Mouse (Mus musculus): Measurements from ENCODE around the gene Aplp2. TPM values are rescaled to one million over a fixed set of nuclear protein-coding genes. Genes with fewer than 3 reads are reported as not detected.

Aplp2 gene
- polyA plus RNA-seq, 1 experiment from 2014 or later, result 198 TPM

DNA sequence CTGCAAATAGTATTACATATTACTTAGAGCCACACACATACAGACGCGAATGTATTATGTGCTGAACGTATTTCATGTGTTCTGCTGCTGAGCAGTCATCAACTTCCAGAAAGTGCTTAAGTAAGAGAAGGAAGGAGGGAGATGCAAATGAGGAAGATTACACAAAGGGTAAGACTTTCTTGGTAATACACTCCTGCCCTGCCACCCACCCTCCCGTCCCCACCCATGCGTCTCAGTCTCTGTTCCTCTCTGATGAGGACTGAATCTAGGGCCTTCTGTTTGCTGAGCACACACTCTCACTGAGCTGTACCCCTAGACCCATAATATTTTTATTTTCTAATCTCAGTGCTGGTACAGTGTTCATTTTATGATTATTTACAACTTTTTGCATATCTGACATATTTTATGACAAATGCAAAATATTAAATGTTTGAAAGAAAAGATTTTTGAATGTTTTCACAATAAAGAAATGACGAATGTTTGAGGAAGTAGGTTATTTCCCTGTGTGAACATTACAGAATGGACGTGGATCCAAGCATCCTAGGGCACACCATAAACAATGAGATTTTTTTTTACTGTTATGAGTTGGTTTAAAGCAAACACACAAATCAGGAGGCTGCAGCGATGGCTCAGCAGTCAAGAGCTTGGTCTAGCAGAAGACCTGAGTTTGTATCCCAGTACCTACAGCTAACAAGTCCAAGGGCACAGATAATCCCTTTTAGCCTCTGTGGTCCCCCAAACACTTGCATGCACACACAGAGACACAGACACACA is 36.0 kb upstream of the Aplp2 start:
- WGBS (ENCODE audit: insufficient replicate concordance), result 58% methylated on average over 8 of the region's 8 CpGs
- H3K4me2 ChIP-seq (ENCODE audit: low read depth, low read length), result no peak overlapping the region
- no peaks in the 10 kb centered on the region for H3K9me3 ChIP-seq (replicated peaks; ENCODE audit: control insufficient read depth, low read length)
- no peak overlapping the region for H3K9ac ChIP-seq (ENCODE audit: low read depth, low read length)
- ATAC-seq (ENCODE audit: low read depth), result no peak
- no peak overlapping the region for H3K4me3 ChIP-seq (ENCODE audit: low read depth, low read length)
- peaks cover 14% of the 10 kb centered on the region for H3K4me1 ChIP-seq (ENCODE audit: control insufficient read depth, low read depth, low read length)
- H3K36me3 ChIP-seq (ENCODE audit: control insufficient read depth, insufficient read depth), result no peaks in the 10 kb centered on the region
- no peak overlapping the region for H3K27ac ChIP-seq (ENCODE audit: low read length)
- H3K27me3 ChIP-seq (ENCODE audit: control insufficient read depth, insufficient read depth, low read depth, low read length), result no peaks in the 10 kb centered on the region

DNA sequence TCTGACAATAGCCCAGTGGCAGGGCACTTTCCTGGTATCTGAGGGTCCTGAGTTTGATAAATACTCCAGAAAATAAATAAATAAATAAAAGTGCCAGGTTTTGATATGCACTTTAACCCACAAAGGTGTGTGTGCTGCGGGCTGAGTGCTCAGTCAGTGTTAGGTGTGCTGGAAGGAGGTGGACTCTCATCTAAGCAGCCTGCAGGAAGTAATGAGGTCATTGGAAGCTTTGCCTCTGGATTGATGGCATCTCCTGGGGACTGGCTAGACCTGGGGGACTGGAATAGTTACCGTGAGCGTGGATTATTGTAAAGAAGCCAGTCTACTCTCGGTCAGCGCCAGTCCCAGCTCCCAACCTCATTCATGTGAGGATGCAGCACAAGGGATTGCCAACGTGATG is 34.8 kb upstream of the Aplp2 start:
- Histone ChIP-seq H3K9ac (ENCODE audit: low read depth, low read length) (no peak overlapping the region), H3K27me3 (ENCODE audit: control insufficient read depth, insufficient read depth, low read depth, low read length) (no peaks in the 10 kb centered on the region), H3K4me3 (ENCODE audit: low read depth, low read length) (no peak overlapping the region), H3K9me3 (replicated peaks; ENCODE audit: control insufficient read depth, low read length) (no peaks in the 10 kb centered on the region), H3K27ac (ENCODE audit: low read length) (no peak overlapping the region), H3K36me3 (ENCODE audit: control insufficient read depth, insufficient read depth) (no peaks in the 10 kb centered on the region), H3K4me1 (ENCODE audit: control insufficient read depth, low read depth, low read length) (peaks cover 6% of the 10 kb centered on the region), H3K4me2 (ENCODE audit: low read depth, low read length) (no peak overlapping the region)
- WGBS (ENCODE audit: insufficient replicate concordance), result 60% methylated on average over 6 of the region's 6 CpGs
- ATAC-seq (ENCODE audit: low read depth), result no peak

DNA sequence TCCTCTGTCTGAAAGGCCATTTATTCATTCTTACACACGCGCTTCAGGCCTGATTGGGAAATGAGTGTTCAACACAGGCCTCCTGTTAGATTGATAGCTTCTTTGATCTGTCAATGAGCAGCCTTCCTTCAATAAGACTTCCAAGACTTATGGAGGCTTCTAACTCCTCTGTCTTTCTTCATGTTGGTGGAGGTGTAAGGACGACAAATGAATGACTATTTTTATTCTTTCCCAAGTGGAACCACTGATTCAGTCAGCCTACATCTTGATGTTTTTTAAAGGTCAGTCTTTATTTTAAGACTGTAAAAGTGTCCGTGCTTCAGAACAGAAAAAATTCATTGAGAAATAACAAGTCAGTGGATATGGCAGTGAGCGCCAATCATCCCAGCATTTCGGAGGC is 33.4 kb upstream of the Aplp2 start:
- H3K9ac ChIP-seq (ENCODE audit: low read depth, low read length), result no peak overlapping the region
- H3K27me3 ChIP-seq (ENCODE audit: control insufficient read depth, insufficient read depth, low read depth, low read length), result no peaks in the 10 kb centered on the region
- no peak overlapping the region for H3K4me2 ChIP-seq (ENCODE audit: low read depth, low read length)
- H3K27ac ChIP-seq (ENCODE audit: low read length), result no peak overlapping the region
- ATAC-seq (ENCODE audit: low read depth), result no peak
- WGBS (ENCODE audit: insufficient replicate concordance), result 85% methylated on average over 6 of the region's 6 CpGs
- no peaks in the 10 kb centered on the region for H3K36me3 ChIP-seq (ENCODE audit: control insufficient read depth, insufficient read depth)
- H3K4me3 ChIP-seq (ENCODE audit: low read depth, low read length), result no peak overlapping the region
- no peaks in the 10 kb centered on the region for H3K9me3 ChIP-seq (replicated peaks; ENCODE audit: control insufficient read depth, low read length)
- H3K4me1 ChIP-seq (ENCODE audit: control insufficient read depth, low read depth, low read length), result no peaks in the 10 kb centered on the region; the same call in 1 of the 2 replicates

DNA sequence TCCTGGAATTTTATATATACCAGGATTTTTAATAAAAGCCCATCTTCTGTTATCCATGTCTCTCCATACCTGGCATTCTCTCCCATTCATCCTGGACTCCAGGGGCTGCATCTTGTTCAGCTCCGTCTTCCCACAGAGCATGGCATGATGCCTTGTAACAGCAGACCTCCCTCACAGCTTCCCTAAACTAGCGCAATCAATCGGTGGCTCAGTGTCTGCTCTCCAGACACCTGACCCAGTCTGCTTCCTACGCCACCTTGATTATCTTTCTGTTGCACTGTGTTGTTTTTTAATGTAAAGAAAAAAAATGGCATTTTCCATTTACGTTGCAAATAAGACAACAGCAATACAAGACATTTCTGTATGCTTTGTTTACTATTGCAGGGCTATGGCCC is 32.3 kb upstream of the Aplp2 start:
- Histone ChIP-seq H3K9ac (ENCODE audit: low read depth, low read length) (no peak overlapping the region), H3K4me3 (ENCODE audit: low read depth, low read length) (no peak overlapping the region), H3K4me1 (ENCODE audit: control insufficient read depth, low read depth, low read length) (no peaks in the 10 kb centered on the region; the same call in 1 of the 2 replicates), H3K9me3 (replicated peaks; ENCODE audit: control insufficient read depth, low read length) (no peaks in the 10 kb centered on the region), H3K4me2 (ENCODE audit: low read depth, low read length) (no peak overlapping the region), H3K27ac (ENCODE audit: low read length) (no peak overlapping the region), H3K27me3 (ENCODE audit: control insufficient read depth, insufficient read depth, low read depth, low read length) (no peaks in the 10 kb centered on the region), H3K36me3 (ENCODE audit: control insufficient read depth, insufficient read depth) (no peaks in the 10 kb centered on the region)
- WGBS (ENCODE audit: insufficient replicate concordance), result 55% methylated on average over 5 of the region's 5 CpGs
- ATAC-seq (ENCODE audit: low read depth), result no peak

DNA sequence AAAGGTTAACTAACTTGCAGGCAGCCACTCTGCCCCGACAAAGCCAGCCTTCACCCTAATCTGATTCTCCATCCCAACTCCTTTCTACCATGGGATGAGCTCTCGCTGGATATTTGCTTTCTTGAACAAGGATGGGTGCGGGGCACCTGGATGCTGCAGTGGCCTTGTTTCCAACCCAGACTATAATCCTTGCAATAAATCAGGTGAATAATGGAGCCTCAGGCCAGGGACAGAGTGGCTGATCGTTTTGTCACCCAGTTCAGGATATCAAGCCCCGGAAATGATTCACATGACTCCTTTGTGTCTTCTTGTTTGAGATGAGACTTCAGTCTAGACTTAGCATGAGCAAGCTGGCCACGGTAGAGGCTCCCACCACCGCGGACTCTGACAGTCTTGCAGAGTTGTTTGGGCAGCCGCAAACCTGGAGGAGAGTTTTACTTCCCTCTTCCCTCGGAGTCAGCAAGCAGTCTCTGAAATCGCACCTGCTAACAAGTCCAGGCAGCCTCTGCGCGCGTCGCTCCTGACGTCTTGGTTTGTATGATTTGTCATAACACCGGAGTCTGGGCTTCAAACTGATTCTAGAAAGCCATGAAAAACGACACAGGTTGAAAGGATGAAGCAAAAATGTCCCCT is 31.8 kb upstream of the Aplp2 start:
- Histone ChIP-seq H3K4me2 (ENCODE audit: low read depth, low read length) (no peak overlapping the region), H3K4me1 (ENCODE audit: control insufficient read depth, low read depth, low read length) (no peaks in the 10 kb centered on the region; the same call in 1 of the 2 replicates), H3K9ac (ENCODE audit: low read depth, low read length) (no peak overlapping the region), H3K9me3 (replicated peaks; ENCODE audit: control insufficient read depth, low read length) (no peaks in the 10 kb centered on the region), H3K4me3 (ENCODE audit: low read depth, low read length) (no peak overlapping the region), H3K27ac (ENCODE audit: low read length) (no peak overlapping the region), H3K27me3 (ENCODE audit: control insufficient read depth, insufficient read depth, low read depth, low read length) (no peaks in the 10 kb centered on the region), H3K36me3 (ENCODE audit: control insufficient read depth, insufficient read depth) (no peaks in the 10 kb centered on the region)
- 46% methylated on average over 18 of the region's 18 CpGs for WGBS (ENCODE audit: insufficient replicate concordance)
- ATAC-seq (ENCODE audit: low read depth), result no peak

DNA sequence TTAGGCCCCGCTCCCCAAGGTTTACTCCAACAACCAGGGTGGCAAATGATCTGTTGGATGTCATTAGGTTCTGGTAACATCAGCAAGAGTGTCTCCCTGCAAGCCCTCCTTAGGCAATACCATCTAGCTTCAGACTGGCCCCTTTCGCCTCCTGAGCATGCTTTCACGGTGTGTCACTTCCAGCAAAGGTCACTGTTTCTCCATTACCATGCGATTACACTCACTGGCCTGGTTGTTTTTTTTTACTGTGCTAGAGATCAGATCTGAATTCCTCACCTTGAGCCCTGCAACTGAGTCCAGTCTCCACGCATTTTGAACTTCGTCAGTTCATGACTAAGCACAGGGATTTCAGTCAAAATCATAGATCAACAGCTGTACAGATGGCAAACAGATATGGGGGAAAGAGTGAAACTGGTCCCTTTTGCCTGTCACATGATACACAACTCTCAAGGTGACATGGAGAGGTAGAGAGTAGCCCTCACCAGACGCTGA is 29.6 kb upstream of the Aplp2 start:
- no peak overlapping the region for H3K4me2 ChIP-seq (ENCODE audit: low read depth, low read length)
- ATAC-seq (ENCODE audit: low read depth), result peak; percentile 3; the same call in 1 of the 2 replicates
- no peak overlapping the region for H3K27ac ChIP-seq (ENCODE audit: low read length)
- no peaks in the 10 kb centered on the region for H3K4me1 ChIP-seq (ENCODE audit: control insufficient read depth, low read depth, low read length)
- H3K4me3 ChIP-seq (ENCODE audit: low read depth, low read length), result no peak overlapping the region
- H3K9me3 ChIP-seq (replicated peaks; ENCODE audit: control insufficient read depth, low read length), result no peaks in the 10 kb centered on the region
- no peaks in the 10 kb centered on the region for H3K36me3 ChIP-seq (ENCODE audit: control insufficient read depth, insufficient read depth)
- no peak overlapping the region for H3K9ac ChIP-seq (ENCODE audit: low read depth, low read length)
- WGBS (ENCODE audit: insufficient replicate concordance), result 67% methylated on average over 7 of the region's 7 CpGs
- no peaks in the 10 kb centered on the region for H3K27me3 ChIP-seq (ENCODE audit: control insufficient read depth, insufficient read depth, low read depth, low read length)

DNA sequence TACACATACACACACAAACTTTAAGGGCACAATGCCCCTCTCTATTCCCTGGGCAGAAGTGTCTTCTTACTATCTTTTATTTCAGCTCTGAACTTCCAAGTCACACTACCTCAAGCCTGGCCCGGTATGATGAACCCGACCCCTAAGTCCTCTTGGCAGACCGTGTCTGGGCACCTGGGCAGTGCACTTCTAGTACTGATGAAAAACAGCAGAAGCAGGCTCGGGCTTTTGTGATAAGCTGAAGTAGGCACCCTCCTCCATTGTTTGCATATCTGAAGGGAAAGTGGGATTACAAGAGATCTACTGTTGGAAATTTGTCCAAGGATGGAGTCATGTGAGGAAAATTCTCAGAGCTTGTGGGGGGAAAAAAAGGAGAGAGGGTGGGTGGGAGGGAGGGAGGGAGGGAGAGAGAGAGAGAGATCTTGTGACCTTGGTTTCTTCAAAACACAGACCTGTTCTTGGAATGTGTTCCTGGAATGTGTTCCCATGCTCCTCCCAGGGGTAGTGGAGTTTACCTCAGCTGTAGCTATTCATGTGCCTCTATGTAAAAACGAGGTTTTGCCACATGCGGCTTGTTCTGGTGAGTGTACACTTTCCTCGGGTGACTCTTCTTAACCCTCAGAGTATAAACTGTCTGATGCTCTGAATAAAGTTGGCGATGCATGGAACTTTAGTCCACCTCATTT is 29.1 kb upstream of the Aplp2 start:
- H3K9ac ChIP-seq (ENCODE audit: low read depth, low read length), result no peak overlapping the region
- no peak overlapping the region for H3K4me2 ChIP-seq (ENCODE audit: low read depth, low read length)
- H3K27me3 ChIP-seq (ENCODE audit: control insufficient read depth, insufficient read depth, low read depth, low read length), result no peaks in the 10 kb centered on the region
- 78% methylated on average over 8 of the region's 8 CpGs for WGBS (ENCODE audit: insufficient replicate concordance)
- H3K9me3 ChIP-seq (replicated peaks; ENCODE audit: control insufficient read depth, low read length), result no peaks in the 10 kb centered on the region
- H3K4me1 ChIP-seq (ENCODE audit: control insufficient read depth, low read depth, low read length), result no peaks in the 10 kb centered on the region
- ATAC-seq (ENCODE audit: low read depth), result no peak
- no peak overlapping the region for H3K4me3 ChIP-seq (ENCODE audit: low read depth, low read length)
- H3K27ac ChIP-seq (ENCODE audit: low read length), result no peak overlapping the region
- H3K36me3 ChIP-seq (ENCODE audit: control insufficient read depth, insufficient read depth), result no peaks in the 10 kb centered on the region

DNA sequence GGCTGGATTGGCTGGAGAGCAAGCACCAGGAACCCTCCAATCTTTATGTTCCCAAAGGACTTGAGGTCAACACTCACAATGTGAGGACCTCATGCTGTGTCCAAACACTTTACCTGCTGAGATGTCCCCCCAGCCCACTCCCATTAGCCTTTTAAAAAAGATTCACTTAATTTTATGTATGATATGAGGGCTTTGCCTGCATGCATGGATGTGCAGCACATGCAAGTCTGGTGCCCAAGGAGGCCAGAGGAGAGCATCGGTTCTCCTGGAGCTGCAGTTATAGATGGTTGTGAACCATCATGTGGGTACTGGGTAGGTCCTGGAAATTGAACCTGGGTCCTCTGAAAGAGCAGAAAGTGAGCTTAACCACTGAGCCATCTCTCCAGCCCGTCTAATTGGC is 27.9 kb upstream of the Aplp2 start:
- Histone ChIP-seq H3K4me3 (ENCODE audit: low read depth, low read length) (no peak overlapping the region), H3K27ac (ENCODE audit: low read length) (no peak overlapping the region), H3K4me2 (ENCODE audit: low read depth, low read length) (no peak overlapping the region), H3K36me3 (ENCODE audit: control insufficient read depth, insufficient read depth) (no peaks in the 10 kb centered on the region), H3K27me3 (ENCODE audit: control insufficient read depth, insufficient read depth, low read depth, low read length) (no peaks in the 10 kb centered on the region), H3K4me1 (ENCODE audit: control insufficient read depth, low read depth, low read length) (no peaks in the 10 kb centered on the region), H3K9ac (ENCODE audit: low read depth, low read length) (no peak overlapping the region), H3K9me3 (replicated peaks; ENCODE audit: control insufficient read depth, low read length) (no peaks in the 10 kb centered on the region)
- 74% methylated on average over 2 of the region's 2 CpGs for WGBS (ENCODE audit: insufficient replicate concordance)
- ATAC-seq (ENCODE audit: low read depth), result no peak

DNA sequence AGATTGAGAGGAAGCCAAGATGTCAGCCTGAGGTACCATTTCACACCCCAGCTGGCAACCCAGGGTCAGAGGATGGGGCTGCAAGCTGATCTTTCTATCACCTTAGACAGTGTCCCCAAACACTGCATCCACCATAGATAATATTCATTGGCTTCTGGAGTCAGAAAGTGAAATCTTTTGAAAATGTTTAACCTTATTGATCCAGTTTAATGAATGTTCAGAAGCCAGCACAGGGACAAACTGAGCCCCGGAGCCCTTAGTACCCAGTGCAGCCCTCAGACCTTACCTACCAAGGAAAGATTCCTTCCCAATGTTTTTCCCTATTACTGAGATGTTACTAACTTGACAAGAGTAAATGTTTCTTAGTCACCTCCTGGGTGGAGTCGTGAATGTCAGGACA is 26.9 kb upstream of the Aplp2 start:
- 51% methylated on average over 2 of the region's 2 CpGs for WGBS (ENCODE audit: insufficient replicate concordance)
- Histone ChIP-seq H3K27ac (ENCODE audit: low read length) (no peak overlapping the region), H3K4me3 (ENCODE audit: low read depth, low read length) (no peak overlapping the region), H3K9me3 (replicated peaks; ENCODE audit: control insufficient read depth, low read length) (no peaks in the 10 kb centered on the region), H3K9ac (ENCODE audit: low read depth, low read length) (no peak overlapping the region), H3K36me3 (ENCODE audit: control insufficient read depth, insufficient read depth) (no peaks in the 10 kb centered on the region), H3K4me2 (ENCODE audit: low read depth, low read length) (no peak overlapping the region), H3K27me3 (ENCODE audit: control insufficient read depth, insufficient read depth, low read depth, low read length) (no peaks in the 10 kb centered on the region), H3K4me1 (ENCODE audit: control insufficient read depth, low read depth, low read length) (no peaks in the 10 kb centered on the region)
- ATAC-seq (ENCODE audit: low read depth), result peak; percentile 30; the same call in 1 of the 2 replicates

Measured in liver, embryonic 16.5 days (tissue).